Mouse (Mus musculus) myocyte (in vitro differentiated cells): ENCODE results near the gene Tcap. TPM values are rescaled to one million over a fixed set of nuclear protein-coding genes. Genes with fewer than 3 reads are reported as not detected.

Experiments
- H3K27me3 ChIP-seq: one replicate; pipeline ENCODE4 v1.6.1; 2011; ENCODE audit not compliant: control insufficient read depth, insufficient read depth, insufficient read length
- H3K36me3 ChIP-seq: one replicate; pipeline ENCODE4 v1.6.1; 2011; ENCODE audit not compliant: control insufficient read depth, insufficient read depth
- H3K4me2 ChIP-seq: one replicate; pipeline ENCODE4 v1.6.1; 2011; ENCODE audit warnings: low read depth, control low read depth
- H3K4me3 ChIP-seq: one replicate; pipeline ENCODE4 v1.5.1; 2011; ENCODE audit warnings: mild to moderate bottlenecking, control low read depth, moderate library complexity
- H3K79me2 ChIP-seq: one replicate; pipeline ENCODE4 v1.6.1; 2011; ENCODE audit not compliant: control insufficient read depth, insufficient read depth
- H3ac ChIP-seq: one replicate; pipeline ENCODE4 v1.6.1; 2011; ENCODE audit not compliant: control insufficient read depth, insufficient read length
- CEBPB ChIP-seq: IDR thresholded peaks from 2 replicates; pipeline ENCODE4 v1.6.1; 2011; ENCODE audit warnings: mild to moderate bottlenecking, moderate library complexity; ENCODE audit not compliant: poor library complexity, insufficient read depth, severe bottlenecking
- E2F4 ChIP-seq: IDR thresholded peaks from one replicate; pipeline ENCODE4 v1.6.1; 2011; ENCODE audit warnings: mild to moderate bottlenecking, control low read depth, moderate library complexity; ENCODE audit not compliant: insufficient read depth
- MAX ChIP-seq: IDR thresholded peaks from one replicate; pipeline ENCODE4 v1.6.1; 2011; ENCODE audit warnings: low read depth, mild to moderate bottlenecking, control low read depth
- MYOD1 ChIP-seq, 3 experiments: IDR thresholded peaks; one replicate each; pipeline ENCODE4 v1.6.1; 2011; ENCODE audit warnings: control low read depth in 2 of 3, low read depth in 2 of 3, mild to moderate bottlenecking in 2 of 3, moderate library complexity in 1 of 3; ENCODE audit not compliant: insufficient read length in 2 of 3, control insufficient read depth in 1 of 3
- MYOG ChIP-seq, 3 experiments: IDR thresholded peaks; one replicate each; pipeline ENCODE4 v1.6.1; 2011; ENCODE audit warnings: control low read depth in 2 of 3, low read depth in 2 of 3, mild to moderate bottlenecking in 2 of 3; ENCODE audit not compliant: insufficient read length in 2 of 3, control insufficient read depth in 1 of 3, insufficient read depth in 1 of 3
- POLR2A ChIP-seq: IDR thresholded peaks from one replicate; pipeline ENCODE4 v1.6.1; 2011; ENCODE audit warnings: low read depth, mild to moderate bottlenecking, control low read depth, moderate library complexity; ENCODE audit not compliant: insufficient read length
- POLR2AphosphoS2 ChIP-seq: IDR thresholded peaks from one replicate; pipeline ENCODE4 v1.6.1; 2011; ENCODE audit warnings: low read depth, control low read depth; ENCODE audit not compliant: insufficient read length
- REST ChIP-seq: IDR thresholded peaks from one replicate; pipeline ENCODE4 v1.6.1; 2011; ENCODE audit warnings: mild to moderate bottlenecking, control low read depth, moderate library complexity; ENCODE audit not compliant: insufficient read depth, insufficient read length
- SRF ChIP-seq: IDR thresholded peaks from one replicate; pipeline ENCODE4 v1.6.1; 2011; ENCODE audit warnings: low read depth; ENCODE audit not compliant: control insufficient read depth, insufficient read length
- TCF12 ChIP-seq: IDR thresholded peaks from one replicate; pipeline ENCODE4 v1.6.1; 2011; ENCODE audit warnings: mild to moderate bottlenecking, control low read depth; ENCODE audit not compliant: poor library complexity, insufficient read depth, severe bottlenecking
- TCF3 ChIP-seq: IDR thresholded peaks from one replicate; pipeline ENCODE4 v1.6.1; 2011; ENCODE audit warnings: low read depth, control low read depth; ENCODE audit not compliant: insufficient read length
- USF1 ChIP-seq: IDR thresholded peaks from one replicate; pipeline ENCODE4 v1.6.1; 2011; ENCODE audit warnings: low read depth, mild to moderate bottlenecking, control low read depth, moderate library complexity
- polyA plus RNA-seq: library from polyadenylated mRNA; unstranded; fragments of >200 nt; fragmentation: generic; extraction: Trizol; gene quantifications from one replicate; pipeline ENCODE4 v1.2.1, GENCODE M21; 2012; ENCODE audit warnings: missing spikeins

Tcap gene
- polyA plus RNA-seq, 1 experiment: 131 TPM

- Histone ChIP-seq H3K27me3 (peaks cover 33% of the 10 kb centered on the region), H3K4me3 (no peak overlapping the region), H3K4me2 (no peak overlapping the region), H3ac (no peak overlapping the region), H3K36me3 (no peaks in the 10 kb centered on the region), H3K79me2 (peaks cover 8% of the 10 kb centered on the region)
- TF ChIP-seq USF1 (no peak), POLR2AphosphoS2 (no peak), MAX (no peak), REST (no peak), E2F4 (no peak), CEBPB (no peak), POLR2A (no peak), TCF12 (no peak), SRF (no peak), MYOD1 (IDR thresholded peaks at IDR 0.05; ENCODE audit: control insufficient read depth in 1 of 3, insufficient read length in 2 of 3, low read depth in 2 of 3) (no peak), TCF3 (no peak), MYOG (IDR thresholded peaks at IDR 0.05; ENCODE audit: control insufficient read depth in 1 of 3, insufficient read depth in 1 of 3, insufficient read length in 2 of 3, low read depth in 2 of 3) (no peak)
Observed at GRCm38 (mm10) chr11:98354445-98354844, 29.2 kb upstream of the Tcap start.

GRCm38 (mm10) chr11:98355732-98356299 is 27.8 kb upstream of the Tcap start:
- TF ChIP-seq REST (no peak), MYOD1 (IDR thresholded peaks at IDR 0.05; ENCODE audit: control insufficient read depth in 1 of 3, insufficient read length in 2 of 3, low read depth in 2 of 3) (no peak), TCF3 (no peak), TCF12 (no peak), E2F4 (no peak), POLR2AphosphoS2 (no peak), MAX (no peak), POLR2A (no peak)
- Histone ChIP-seq H3K36me3 (no peaks in the 10 kb centered on the region), H3K4me2 (no peak overlapping the region), H3K4me3 (no peak overlapping the region), H3ac (no peak overlapping the region), H3K79me2 (peaks cover 20% of the 10 kb centered on the region), H3K27me3 (peaks cover 22% of the 10 kb centered on the region)

GRCm38 (mm10) chr11:98356625-98357394 is 26.8 kb upstream of the Tcap start:
- H3K4me2 ChIP-seq: peak overlapping the region; percentile 87
- peaks cover 25% of the 10 kb centered on the region for H3K79me2 ChIP-seq
- no peak overlapping the region for H3ac ChIP-seq
- peaks cover 13% of the 10 kb centered on the region for H3K27me3 ChIP-seq
- no peaks in the 10 kb centered on the region for H3K36me3 ChIP-seq
- TF ChIP-seq USF1 (no peak), REST (no peak), POLR2A (no peak), TCF3 (no peak), MAX (no peak)
- H3K4me3 ChIP-seq: peak overlapping the region; percentile 68

GRCm38 (mm10) chr11:98357396-98358160 is 26.0 kb upstream of the Tcap start:
- Histone ChIP-seq H3K4me2 (peak overlapping the region; percentile 87), H3K36me3 (no peaks in the 10 kb centered on the region), H3ac (peak overlapping the region; percentile 76), H3K79me2 (peaks cover 28% of the 10 kb centered on the region), H3K4me3 (peak overlapping the region; percentile 68), H3K27me3 (peaks cover 5% of the 10 kb centered on the region)
- no peak for TF ChIP-seq POLR2A
- no peak for TF ChIP-seq USF1
- no peak for TF ChIP-seq TCF3
- no peak for TF ChIP-seq MYOG (IDR thresholded peaks at IDR 0.05; ENCODE audit: control insufficient read depth in 1 of 3, insufficient read depth in 1 of 3, insufficient read length in 2 of 3, low read depth in 2 of 3)
- no peak for TF ChIP-seq E2F4
- no peak for TF ChIP-seq TCF12
- no peak for TF ChIP-seq CEBPB
- no peak for TF ChIP-seq MYOD1 (IDR thresholded peaks at IDR 0.05; ENCODE audit: control insufficient read depth in 1 of 3, insufficient read length in 2 of 3, low read depth in 2 of 3)
- TF ChIP-seq REST: no peak
- no peak for TF ChIP-seq MAX
- no peak for TF ChIP-seq SRF
- TF ChIP-seq POLR2AphosphoS2: no peak
